Mouse (Mus musculus) heart, postnatal 0 days (tissue): ENCODE data around the gene Entpd2. TPM values are rescaled to one million over a fixed set of nuclear protein-coding genes. Genes with fewer than 3 reads are reported as not detected.
A peak's percentile ranks its signal among the peaks of the same experiment; 100 is the strongest.

Source experiments
- ATAC-seq: fragments of 200-750 bp; cut with Nextera tagmentation; 2 replicates; pipeline ENCODE4 v1.8.0; 2017; ENCODE audit warnings: low read depth, moderate number of reproducible peaks, moderate library complexity; ENCODE audit not compliant: insufficient read depth
- DNase-seq: peaks from one replicate; pipeline ENCODE4 v3.0.0-alpha.2; 2016; ENCODE audit warnings: low spot score
- H3K27ac ChIP-seq: fragments of 300-500 bp; sonication (generic); 2 replicates; pipeline ENCODE4 v1.5.1; 2014; ENCODE audit warnings: low read depth, mild to moderate bottlenecking
- H3K27me3 ChIP-seq: fragments of 300-500 bp; sonication (generic); 2 replicates; pipeline ENCODE4 v1.6.1; 2014; ENCODE audit warnings: low read length, mixed read lengths; ENCODE audit not compliant: control insufficient read depth, insufficient read depth
- H3K36me3 ChIP-seq: fragments of 300-500 bp; sonication (generic); replicated peaks from 2 replicates; pipeline ENCODE4 v1.6.1; 2014; ENCODE audit warnings: low read length, mixed read lengths; ENCODE audit not compliant: control insufficient read depth, insufficient read depth
- H3K4me1 ChIP-seq: fragments of 300-500 bp; sonication (generic); 2 replicates; pipeline ENCODE4 v1.6.1; 2014; ENCODE audit warnings: antibody characterized with exemption; ENCODE audit not compliant: control insufficient read depth, insufficient read depth
- H3K4me2 ChIP-seq: fragments of 300-500 bp; sonication (generic); 2 replicates; pipeline ENCODE4 v1.6.1; 2014; ENCODE audit warnings: low read depth, mild to moderate bottlenecking, low read length, moderate library complexity
- H3K4me3 ChIP-seq: fragments of 300-500 bp; sonication (generic); 2 replicates; pipeline ENCODE4 v1.5.1; 2014; ENCODE audit warnings: low read depth, low read length
- H3K9ac ChIP-seq: fragments of 300-500 bp; sonication (generic); replicated peaks from 2 replicates; pipeline ENCODE4 v1.6.1; 2014; ENCODE audit warnings: low read depth, low read length, mixed read lengths
- H3K9me3 ChIP-seq: fragments of 300-500 bp; sonication (generic); replicated peaks from 2 replicates; pipeline ENCODE4 v1.6.1; 2016; ENCODE audit warnings: low read length; ENCODE audit not compliant: control insufficient read depth
- CTCF ChIP-seq: IDR thresholded peaks from 2 replicates; pipeline ENCODE4 v1.5.1; 2016; ENCODE audit warnings: antibody characterized with exemption, control low read depth, low read depth
- EP300 ChIP-seq: IDR thresholded peaks from 2 replicates; pipeline ENCODE4 v1.6.1; 2016; ENCODE audit warnings: antibody characterized with exemption, low read depth
- WGBS: fragments of 180-500 bp; shearing (Covaris S2); extraction: QIAGEN DNeasy Blood & Tissue Kit; methylation state at CpG from one replicate; pipeline ENCODE4 v1.1.7; 2014; 5-methylcytosine and 5-hydroxymethylcytosine counted together
- polyA plus RNA-seq: library from polyadenylated mRNA; unstranded; fragments of >200 nt; fragmentation: Nextera tagmentation; extraction: Ambion mirVana; gene quantifications from 2 replicates; pipeline ENCODE4 v1.2.1, GENCODE M21; 2015
- total RNA-seq: library from RNA; depleted of rRNA; stranded (reverse); fragments of >200 nt; gene quantifications from 2 replicates; pipeline ENCODE4 v1.2.3, GENCODE M21; 2014; ENCODE audit warnings: low replicate concordance

Entpd2 gene
- total and polyA plus RNA-seq, 2 experiments from 2014 or later = 3.5 to 7.9 TPM

DNA sequence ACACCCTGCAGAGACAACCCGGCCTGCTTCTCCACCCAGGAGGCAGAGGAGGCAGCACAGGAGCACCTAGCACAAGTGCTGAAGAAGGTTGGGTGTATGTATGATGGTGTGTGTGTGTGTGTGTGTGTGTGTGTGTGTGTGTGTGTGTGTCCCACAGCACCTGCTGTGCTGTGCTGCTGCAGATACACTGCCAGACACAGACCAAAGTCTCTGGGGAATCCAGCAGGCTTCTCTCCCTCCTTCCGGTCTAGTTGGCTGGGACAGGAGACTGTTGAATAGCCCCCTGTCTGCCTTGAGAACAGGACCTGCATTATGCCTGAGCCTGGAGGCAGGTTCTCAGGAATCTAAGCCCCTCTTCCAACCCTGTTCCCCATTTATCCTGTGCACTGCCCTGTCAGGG is 22.2 kb upstream of the Entpd2 start:
- H3K4me2 ChIP-seq = peak overlapping the region; percentile 99
- 0 out of 2 replicates have a peak overlapping the region, but pooled peaks have one; percentile 6 for H3K9ac ChIP-seq
- no peaks in the 10 kb centered on the region for H3K9me3 ChIP-seq
- no peak overlapping the region for H3K27ac ChIP-seq
- H3K27me3 ChIP-seq = no peaks in the 10 kb centered on the region
- H3K36me3 ChIP-seq = peaks cover 29% of the 10 kb centered on the region
- H3K4me1 ChIP-seq = peaks cover 17% of the 10 kb centered on the region
- TF ChIP-seq CTCF = no peak
- TF ChIP-seq EP300 = no peak
- no peak for ATAC-seq
- H3K4me3 ChIP-seq = peak overlapping the region; percentile 74
- 49% methylated on average over 2 of the region's 2 CpGs for WGBS
- no peak for DNase-seq

DNA sequence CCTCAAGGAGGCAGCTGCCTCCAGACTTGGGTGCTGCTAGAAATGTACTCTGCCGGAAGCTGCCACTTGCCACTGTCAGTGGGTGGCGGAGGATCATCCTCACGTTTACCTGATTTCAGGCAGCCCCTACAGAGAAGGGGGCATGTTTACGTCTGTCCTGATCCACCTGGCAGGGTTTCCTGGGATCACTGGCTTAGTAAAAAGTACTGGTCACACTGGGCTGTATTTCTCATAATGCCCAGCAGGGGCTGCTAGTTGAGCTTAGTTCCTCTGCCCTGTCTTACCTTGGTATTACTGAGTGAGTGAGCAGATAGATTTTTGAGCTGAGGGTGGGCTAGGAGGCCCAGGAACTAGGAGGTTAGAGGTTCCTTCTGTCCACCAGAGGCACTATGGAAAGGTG is 19.1 kb upstream of the Entpd2 start:
- 62% methylated on average over 4 of the region's 4 CpGs for WGBS
- no peak overlapping the region for H3K9ac ChIP-seq

DNA sequence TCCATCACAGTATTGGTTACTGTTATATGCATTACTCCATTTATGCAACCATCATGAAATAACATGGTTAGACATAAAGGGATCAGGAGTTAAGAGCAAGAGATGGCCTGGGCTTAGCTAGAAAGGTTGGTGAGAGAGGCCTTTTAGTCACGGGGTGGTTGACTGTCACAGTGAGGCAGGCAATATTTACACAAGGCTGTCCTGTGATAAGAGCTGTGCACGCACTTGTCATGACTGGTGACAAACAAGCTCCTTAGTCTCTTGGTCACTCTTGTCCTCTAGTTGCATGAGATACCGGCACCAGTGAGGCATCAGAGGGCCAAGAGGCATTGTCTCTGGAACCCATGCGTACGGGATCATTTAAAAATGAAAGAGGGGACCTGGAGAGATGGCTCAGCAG is 11.2 kb upstream of the Entpd2 start:
- H3K4me1 ChIP-seq = no peaks in the 10 kb centered on the region
- H3K4me3 ChIP-seq = no peak overlapping the region
- ATAC-seq (no peak), DNase-seq (no peak)
- H3K9me3 ChIP-seq = no peaks in the 10 kb centered on the region
- no peak overlapping the region for H3K9ac ChIP-seq
- no peak overlapping the region for H3K4me2 ChIP-seq
- 57% methylated on average over 5 of the region's 5 CpGs for WGBS
- H3K27me3 ChIP-seq = no peaks in the 10 kb centered on the region
- H3K36me3 ChIP-seq = no peaks in the 10 kb centered on the region
- no peak overlapping the region for H3K27ac ChIP-seq
- TF ChIP-seq EP300 (no peak), CTCF (no peak)

More for the DNA sequence above, 19.1 kb upstream of the Entpd2 start:
- Histone ChIP-seq H3K4me1 (peaks cover 17% of the 10 kb centered on the region), H3K27me3 (no peaks in the 10 kb centered on the region), H3K4me3 (no peak overlapping the region), H3K27ac (no peak overlapping the region), H3K9me3 (no peaks in the 10 kb centered on the region), H3K4me2 (no peak overlapping the region), H3K36me3 (peaks cover 30% of the 10 kb centered on the region)
- TF ChIP-seq EP300 = no peak
- TF ChIP-seq CTCF = peak; percentile 69
- DNase-seq = no peak
- ATAC-seq = no peak

DNA sequence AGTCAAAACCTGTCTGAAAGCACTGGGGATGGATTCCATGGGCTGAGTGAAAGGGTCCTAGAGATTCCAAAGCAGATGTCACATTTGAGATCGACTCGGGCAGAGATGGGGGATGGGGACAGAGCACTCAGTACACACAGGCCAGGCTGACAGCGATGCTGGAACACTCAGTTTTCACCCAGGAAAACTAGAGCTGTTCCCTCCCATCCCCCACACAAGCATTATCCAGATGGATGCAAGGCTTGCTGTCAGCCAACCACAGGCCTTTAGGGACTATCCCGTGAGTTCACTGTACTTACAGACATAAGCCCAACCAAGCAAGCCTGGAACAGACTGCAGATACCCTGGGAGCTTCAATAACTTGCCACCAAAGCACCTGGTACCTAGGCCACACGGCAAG is 4.4 kb upstream of the Entpd2 start:
- Histone ChIP-seq H3K27ac (no peak overlapping the region), H3K36me3 (no peaks in the 10 kb centered on the region), H3K9ac (no peak overlapping the region), H3K9me3 (no peaks in the 10 kb centered on the region), H3K4me1 (peaks cover 5% of the 10 kb centered on the region; the same call in 1 of the 2 replicates), H3K4me3 (no peak overlapping the region), H3K4me2 (no peak overlapping the region), H3K27me3 (peaks cover 29% of the 10 kb centered on the region)
- WGBS = 58% methylated on average over 5 of the region's 5 CpGs
- no peak for TF ChIP-seq EP300
- TF ChIP-seq CTCF = no peak
- ATAC-seq = no peak
- DNase-seq = no peak

DNA sequence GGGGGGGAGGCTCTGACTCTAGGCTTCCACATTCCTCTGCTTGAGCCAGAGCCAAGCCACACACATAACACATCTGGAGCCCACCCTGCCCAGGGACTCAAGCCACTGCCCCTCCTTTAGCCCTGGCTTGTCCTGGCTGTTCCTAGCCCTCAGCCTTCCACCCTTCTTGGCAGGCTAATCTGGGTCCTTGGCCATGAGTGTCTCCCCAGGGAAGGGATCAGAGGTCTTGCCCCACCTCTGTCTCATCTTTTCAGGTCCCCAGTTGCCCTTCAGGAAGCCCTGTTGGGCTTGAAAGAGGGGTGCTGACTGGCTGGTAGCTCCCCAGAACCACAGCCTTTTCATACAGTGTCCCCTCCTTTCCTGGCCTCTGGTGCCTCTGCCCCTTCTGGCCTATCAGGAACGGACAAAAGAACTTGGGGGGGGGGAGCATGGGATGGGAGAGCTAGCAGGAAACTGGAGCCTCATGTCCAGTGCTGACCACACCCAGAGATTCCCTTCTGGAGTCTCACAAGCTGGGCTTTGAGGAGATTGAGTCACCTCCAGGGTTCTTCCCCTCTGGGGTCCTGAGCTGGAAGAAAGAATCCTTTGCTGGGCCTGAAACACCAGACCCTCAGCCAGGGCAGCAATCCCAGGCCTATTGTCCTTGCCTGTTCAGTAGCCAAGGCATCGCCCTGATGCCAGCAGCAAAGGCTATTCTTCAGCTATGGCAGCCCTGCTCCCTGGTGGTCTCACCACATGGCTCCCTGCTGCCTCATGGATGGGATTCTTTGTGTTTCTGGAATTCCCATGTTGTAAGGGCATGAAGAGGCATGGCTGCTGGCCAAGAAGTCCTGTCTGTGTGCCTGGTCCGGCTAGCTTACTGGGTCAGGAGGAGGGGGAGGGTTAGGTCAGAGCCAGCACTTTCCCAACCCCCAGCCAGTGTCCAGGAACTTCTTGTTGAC is 1.1 kb upstream of the Entpd2 start:
- H3K4me2 ChIP-seq = no peak overlapping the region
- H3K36me3 ChIP-seq = no peaks in the 10 kb centered on the region
- peak; percentile 25 for DNase-seq
- WGBS = 26% methylated on average over 3 of the region's 3 CpGs
- peak; percentile 37; the same call in 1 of the 2 replicates for ATAC-seq
- H3K9ac ChIP-seq = no peak overlapping the region
- H3K27me3 ChIP-seq = peaks cover 62% of the 10 kb centered on the region
- no peak overlapping the region; the same call in 1 of the 2 replicates for H3K27ac ChIP-seq
- no peak overlapping the region for H3K4me3 ChIP-seq
- no peaks in the 10 kb centered on the region for H3K9me3 ChIP-seq
- H3K4me1 ChIP-seq = peaks cover 5% of the 10 kb centered on the region; the same call in 1 of the 2 replicates
- TF ChIP-seq CTCF (no peak), EP300 (no peak)

DNA sequence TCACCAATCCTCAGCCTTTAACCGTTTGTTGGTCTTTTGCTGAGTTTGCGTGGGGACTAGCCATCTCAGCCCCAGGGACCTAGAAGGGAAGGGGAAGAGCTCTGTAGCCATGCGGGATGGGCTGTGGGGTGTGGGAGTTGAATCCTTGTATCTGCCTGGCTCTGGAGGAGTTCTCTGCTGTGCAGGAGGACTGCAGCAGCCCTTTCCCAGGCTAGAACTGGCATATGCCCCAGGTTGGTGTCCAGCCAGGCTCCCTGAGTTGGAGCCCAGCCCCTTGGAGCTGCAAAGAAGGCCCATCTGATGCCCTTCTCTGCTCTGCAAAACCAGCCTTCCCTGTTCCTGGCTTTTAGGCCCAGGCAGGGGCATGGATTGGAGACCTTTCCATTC is 916 bp downstream of the Entpd2 start:
- ATAC-seq (no peak), DNase-seq (no peak)
- Histone ChIP-seq H3K27me3 (peaks cover 83% of the 10 kb centered on the region), H3K9ac (no peak overlapping the region), H3K27ac (no peak overlapping the region), H3K4me2 (peak overlapping the region; percentile 60), H3K4me3 (peak overlapping the region; percentile 42), H3K4me1 (peaks cover 5% of the 10 kb centered on the region; the same call in 1 of the 2 replicates), H3K9me3 (no peaks in the 10 kb centered on the region), H3K36me3 (no peaks in the 10 kb centered on the region)
- TF ChIP-seq CTCF (no peak), EP300 (no peak)
- WGBS = 24% methylated on average over 3 of the region's 3 CpGs
